In genomic region chr2:70113798-70114782, GRCm38 (mm10) we compare ENCODE assay signal across 11 mouse cellular contexts.
DNase-seq lines count a peak whose midpoint lies in the region; ATAC-seq lines count a peak whose summit lies in the region.
"Had no signal": no experiment of that assay in that cellular context is flagged by ENCODE, and none has a peak within 500 bp of the region (broad histone marks: within the 10 kb centered on the region; RNA-seq: fewer than 3 reads in every experiment).

No protein-coding gene starts in this region.

- intact Hi-C loops in heart, postnatal 25 days (cut with DNase I) = no loop called here

- 39% methylated on average over 12 of the region's 12 CpGs for whole genome bisulfite sequencing in forebrain, embryonic 16.5 days
- WGBS in midbrain, embryonic 13.5 days = 40% methylated on average over 12 of the region's 12 CpGs

- peak; percentile 42 for DNase-seq in adrenal gland, adult 8-10 months
- DNase-seq in adrenal gland, adult 18-20 months (ENCODE audit: low spot score in 2 of 2) = no peak
- DNase-seq in adrenal gland, postnatal 14 days = peak; percentile 48
- DNase-seq in kidney, adult 18-20 months = no peak
- no peak for DNase-seq in heart, postnatal 25 days (ENCODE audit: low spot score)
- DNase-seq: cerebellum, adult 8-10 months; gastrocnemius, postnatal 14 days had no signal

- no peaks in the 10 kb centered on the region for H3K9me3 ChIP-seq in forebrain, embryonic 16.5 days (ENCODE audit: control insufficient read depth, low read length)
- no peaks in the 10 kb centered on the region for H3K9me3 ChIP-seq in midbrain, embryonic 13.5 days

- H3K27ac ChIP-seq in forebrain, embryonic 16.5 days (ENCODE audit: low read length) = peak overlapping the region; percentile 79
- H3K27ac ChIP-seq in midbrain, embryonic 13.5 days = peak overlapping the region; percentile 85

- no peak overlapping the region for H3K9ac ChIP-seq in forebrain, embryonic 16.5 days (replicated peaks; ENCODE audit: low read depth, low read length)
- H3K9ac ChIP-seq in midbrain, embryonic 13.5 days (replicated peaks) = no peak overlapping the region

- no peak overlapping the region for H3K4me2 ChIP-seq in forebrain, embryonic 16.5 days (ENCODE audit: low read length)
- peak overlapping the region; percentile 23 for H3K4me2 ChIP-seq in midbrain, embryonic 13.5 days (replicated peaks)

- peak; percentile 93 for ATAC-seq in forebrain, embryonic 16.5 days
- ATAC-seq in midbrain, embryonic 13.5 days = peak; percentile 91
- no peak for ATAC-seq in megakaryocyte progenitor cell, adult 5-6 weeks (replicated peaks; ENCODE audit: poor library complexity)
- ATAC-seq: Patski had no signal

- H3K36me3 ChIP-seq in forebrain, embryonic 16.5 days (ENCODE audit: control insufficient read depth, insufficient read depth) = no peaks in the 10 kb centered on the region
- no peaks in the 10 kb centered on the region for H3K36me3 ChIP-seq in midbrain, embryonic 13.5 days

- no peaks in the 10 kb centered on the region for H3K27me3 ChIP-seq in forebrain, embryonic 16.5 days (replicated peaks; ENCODE audit: control insufficient read depth, insufficient read depth, low read length)
- no peaks in the 10 kb centered on the region for H3K27me3 ChIP-seq in midbrain, embryonic 13.5 days
- H3K27me3 ChIP-seq: Patski had no signal

- H3K4me3 ChIP-seq in forebrain, embryonic 16.5 days (replicated peaks; ENCODE audit: low read length) = no peak overlapping the region
- no peak overlapping the region for H3K4me3 ChIP-seq in midbrain, embryonic 13.5 days (replicated peaks)

- H3K4me1 ChIP-seq in forebrain, embryonic 16.5 days (replicated peaks; ENCODE audit: control insufficient read depth, insufficient read depth, low read length) = peaks cover 16% of the 10 kb centered on the region
- peaks cover 17% of the 10 kb centered on the region for H3K4me1 ChIP-seq in midbrain, embryonic 13.5 days (replicated peaks)

Comparison
In these comparisons a context has a peak if more than half of its experiments do, and no peak if none do; other contexts are left out.
1. DNase-seq: peak in adrenal gland, adult 8-10 months (single experiment) and adrenal gland, postnatal 14 days (single experiment); none in adrenal gland, adult 18-20 months (0 of 2), kidney, adult 18-20 months (single experiment) and heart, postnatal 25 days (single experiment).